Mouse (Mus musculus) kidney, postnatal 0 days (tissue): ENCODE measurements at regions not wholly inside any gene's neighbourhood (a gene's known extent, or its start where the extent isn't known, plus 50 kb on each side); places are given as distances from the start of the nearest gene placed in this dataset.

Source experiments
- ATAC-seq: fragments of 200-750 bp; cut with Nextera tagmentation; replicated peaks from 2 replicates; pipeline ENCODE4 v1.8.0; 2017; ENCODE audit warnings: low read depth, moderate number of reproducible peaks, moderate TSS enrichment, moderate library complexity; ENCODE audit not compliant: low FRiP score
- DNase-seq: peaks from one replicate; pipeline ENCODE4 v3.0.0-alpha.2; 2016; ENCODE audit warnings: low spot score
- H3K27ac ChIP-seq: fragments of 300-500 bp; sonication (generic); 2 replicates; pipeline ENCODE4 v1.5.1; 2014; ENCODE audit warnings: mild to moderate bottlenecking
- H3K27me3 ChIP-seq: fragments of 300-500 bp; sonication (generic); 2 replicates; pipeline ENCODE4 v1.6.1; 2014; ENCODE audit warnings: low read length, mixed read lengths; ENCODE audit not compliant: insufficient read depth
- H3K36me3 ChIP-seq: fragments of 300-500 bp; sonication (generic); 2 replicates; pipeline ENCODE4 v1.6.1; 2014; ENCODE audit warnings: low read length, mixed read lengths; ENCODE audit not compliant: insufficient read depth
- H3K4me1 ChIP-seq: fragments of 300-500 bp; sonication (generic); replicated peaks from 2 replicates; pipeline ENCODE4 v1.6.1; 2014; ENCODE audit warnings: antibody characterized with exemption, low read length, mixed read lengths; ENCODE audit not compliant: insufficient read depth
- H3K4me2 ChIP-seq: fragments of 300-500 bp; sonication (generic); 2 replicates; pipeline ENCODE4 v1.6.1; 2014; ENCODE audit warnings: mild to moderate bottlenecking, low read length, moderate library complexity, mixed read lengths
- H3K4me3 ChIP-seq: fragments of 300-500 bp; sonication (generic); replicated peaks from 2 replicates; pipeline ENCODE4 v1.5.1; 2014; ENCODE audit warnings: low read depth, low read length
- H3K9ac ChIP-seq: fragments of 300-500 bp; sonication (generic); 2 replicates; pipeline ENCODE4 v1.6.1; 2014; ENCODE audit warnings: low read depth, low read length
- H3K9me3 ChIP-seq: fragments of 300-500 bp; sonication (generic); replicated peaks from 2 replicates; pipeline ENCODE4 v1.6.1; 2016; ENCODE audit warnings: low read length, inconsistent platforms, mixed read lengths
- CTCF ChIP-seq: IDR thresholded peaks from 2 replicates; pipeline ENCODE4 v1.5.1; 2016; ENCODE audit warnings: antibody characterized with exemption, low read depth, mild to moderate bottlenecking, moderate library complexity
- WGBS: fragments of 180-500 bp; shearing (Covaris S2); extraction: QIAGEN DNeasy Blood & Tissue Kit; methylation state at CpG from one replicate; pipeline ENCODE4 v1.1.7; 2014; 5-methylcytosine and 5-hydroxymethylcytosine counted together

GRCm38 (mm10) chr9:61166115-61166514 lies 206.1 kb upstream of the Tle3 start:
- no peak overlapping the region for H3K9ac ChIP-seq
- no peaks in the 10 kb centered on the region for H3K9me3 ChIP-seq
- H3K4me2 ChIP-seq, result no peak overlapping the region
- ATAC-seq (no peak), DNase-seq (no peak)
- H3K4me1 ChIP-seq, result peaks cover 7% of the 10 kb centered on the region
- H3K36me3 ChIP-seq, result no peaks in the 10 kb centered on the region
- no peak overlapping the region for H3K4me3 ChIP-seq
- no peak for TF ChIP-seq CTCF
- no peaks in the 10 kb centered on the region for H3K27me3 ChIP-seq
- WGBS, result 89% methylated on average over 2 of the region's 2 CpGs
- H3K27ac ChIP-seq, result no peak overlapping the region

GRCm38 (mm10) chr9:61167097-61167842 lies 204.9 kb upstream of the Tle3 start:
- Histone ChIP-seq H3K36me3 (no peaks in the 10 kb centered on the region), H3K4me1 (peaks cover 7% of the 10 kb centered on the region), H3K9me3 (no peaks in the 10 kb centered on the region), H3K27me3 (no peaks in the 10 kb centered on the region), H3K9ac (no peak overlapping the region), H3K4me2 (no peak overlapping the region), H3K4me3 (no peak overlapping the region), H3K27ac (peak overlapping the region; percentile 62; the same call in 1 of the 2 replicates)
- 70% methylated on average over 11 of the region's 11 CpGs for WGBS
- ATAC-seq (no peak), DNase-seq (peak; percentile 72)
- no peak for TF ChIP-seq CTCF

GRCm38 (mm10) chr9:61168931-61169330 lies 203.2 kb upstream of the Tle3 start:
- Histone ChIP-seq H3K27ac (no peak overlapping the region), H3K36me3 (no peaks in the 10 kb centered on the region), H3K4me2 (no peak overlapping the region), H3K27me3 (no peaks in the 10 kb centered on the region), H3K9me3 (no peaks in the 10 kb centered on the region), H3K9ac (no peak overlapping the region), H3K4me3 (no peak overlapping the region), H3K4me1 (peaks cover 7% of the 10 kb centered on the region)
- no peak for ATAC-seq
- DNase-seq, result no peak
- TF ChIP-seq CTCF, result no peak
- WGBS, result 81% methylated on average over 7 of the region's 7 CpGs

- Histone ChIP-seq H3K27me3 (no peaks in the 10 kb centered on the region), H3K27ac (no peak overlapping the region), H3K4me3 (no peak overlapping the region), H3K36me3 (no peaks in the 10 kb centered on the region), H3K4me1 (peaks cover 3% of the 10 kb centered on the region; the same call in 1 of the 2 replicates), H3K9ac (no peak overlapping the region), H3K9me3 (no peaks in the 10 kb centered on the region), H3K4me2 (no peak overlapping the region)
- TF ChIP-seq CTCF, result no peak
- WGBS, result 54% methylated on average over 9 of the region's 9 CpGs
- DNase-seq, result peak; percentile 69
- ATAC-seq, result no peak
Measured at GRCm38 (mm10) chr9:61169506-61170090, 202.6 kb upstream of the Tle3 start.

GRCm38 (mm10) chr9:61170921-61171320 lies 201.2 kb upstream of the Tle3 start:
- H3K4me1 ChIP-seq, result peaks cover 3% of the 10 kb centered on the region; the same call in 1 of the 2 replicates
- H3K9ac ChIP-seq, result no peak overlapping the region
- H3K4me2 ChIP-seq, result no peak overlapping the region
- H3K9me3 ChIP-seq, result no peaks in the 10 kb centered on the region
- no peak overlapping the region for H3K27ac ChIP-seq
- ATAC-seq (no peak), DNase-seq (no peak)
- H3K36me3 ChIP-seq, result no peaks in the 10 kb centered on the region
- TF ChIP-seq CTCF, result no peak
- H3K27me3 ChIP-seq, result no peaks in the 10 kb centered on the region
- WGBS, result 96% methylated on average over 6 of the region's 6 CpGs
- H3K4me3 ChIP-seq, result no peak overlapping the region

GRCm38 (mm10) chr9:61172421-61172820 lies 199.7 kb upstream of the Tle3 start:
- H3K4me1 ChIP-seq, result peaks cover 3% of the 10 kb centered on the region; the same call in 1 of the 2 replicates
- H3K9ac ChIP-seq, result no peak overlapping the region
- H3K4me3 ChIP-seq, result no peak overlapping the region
- H3K36me3 ChIP-seq, result no peaks in the 10 kb centered on the region
- no peak overlapping the region for H3K4me2 ChIP-seq
- H3K27ac ChIP-seq, result no peak overlapping the region
- ATAC-seq, result no peak
- H3K27me3 ChIP-seq, result no peaks in the 10 kb centered on the region
- no peaks in the 10 kb centered on the region for H3K9me3 ChIP-seq
- no peak for DNase-seq
- TF ChIP-seq CTCF, result no peak
